Mouse (Mus musculus): ENCODE data around the gene Dph2. TPM values are rescaled to one million over a fixed set of nuclear protein-coding genes. Genes with fewer than 3 reads are reported as not detected.

Dph2 gene
- polyA plus RNA-seq (2012; rRNA removed), result 24.1 and 28.8 TPM in 2 replicates

DNA sequence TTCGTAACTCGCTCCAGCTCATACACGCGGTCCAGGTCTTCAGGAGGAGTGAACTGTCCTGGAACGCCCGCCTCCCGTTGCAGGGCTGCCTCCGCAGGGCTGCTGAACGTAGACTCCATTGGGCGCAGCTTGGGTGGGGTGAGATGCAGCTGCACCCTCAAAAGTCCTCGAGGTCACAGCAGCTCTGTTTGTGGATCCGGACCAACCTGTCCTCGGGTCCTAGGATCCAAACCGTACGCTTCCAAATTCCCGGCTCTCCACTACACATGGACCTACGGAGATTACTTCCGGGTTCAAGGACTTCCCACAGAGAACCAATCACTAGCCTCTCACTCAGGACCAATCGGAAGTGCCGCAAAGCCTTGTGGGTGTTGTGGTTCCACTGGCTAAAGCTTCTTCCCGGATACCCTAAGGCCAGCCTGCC, at the start of gene Dph2:
TSS of gene Dph2 (minus strand) at position 295 of the 424 bp plus-strand sequence.

GRCm38 (mm10) chr4:117929391-117929881, 37.6 kb upstream of the Dph2 start, which contains the start of gene Artn:
Gene Artn, minus strand, starts transcription at chr4:117929763.

DNA sequence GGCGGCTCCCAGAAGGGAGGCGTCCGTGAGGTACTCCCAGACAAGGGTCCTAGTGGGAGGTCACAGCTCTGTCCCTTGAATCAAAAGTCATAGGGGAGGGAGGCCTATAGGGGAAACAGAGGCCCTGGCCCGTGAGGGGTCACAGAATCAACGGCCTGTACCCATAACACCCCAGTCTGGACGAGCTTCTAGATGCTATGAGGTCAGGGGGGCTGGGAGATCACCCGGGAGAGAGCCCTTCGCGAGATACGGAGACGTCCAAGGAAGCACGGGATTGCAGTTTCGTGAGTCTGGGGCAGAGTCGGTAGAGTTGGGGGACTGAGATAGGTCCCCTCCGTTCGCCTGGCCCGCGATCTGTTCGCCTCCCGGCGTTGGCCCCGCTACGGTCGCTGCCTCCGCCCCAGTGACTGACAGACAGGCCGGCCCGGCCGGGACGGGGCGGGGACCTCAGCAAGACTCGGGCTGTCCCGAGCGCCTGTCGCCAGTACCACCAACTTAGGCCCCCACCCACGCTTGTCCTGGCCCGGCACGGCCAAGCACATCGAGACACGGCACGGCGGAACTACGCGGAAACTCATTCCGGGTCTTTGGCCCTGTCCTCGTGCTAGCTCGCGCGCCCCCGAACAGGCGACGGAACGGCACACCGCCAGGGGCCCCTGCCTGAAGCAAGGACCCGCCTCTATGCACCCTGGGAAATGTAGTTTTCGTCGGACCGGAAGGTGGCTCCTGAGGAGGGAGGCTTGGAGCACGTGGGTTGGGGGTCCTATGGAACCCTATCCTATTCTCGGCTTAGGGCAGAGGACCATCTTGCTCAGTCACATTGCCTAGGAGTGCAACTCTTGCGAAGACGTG, 23.0 kb upstream of the Dph2 start, which contains the start of gene Ipo13:
TSS of gene Ipo13 (minus strand) at position 409 of the 852 bp plus-strand sequence.

DNA sequence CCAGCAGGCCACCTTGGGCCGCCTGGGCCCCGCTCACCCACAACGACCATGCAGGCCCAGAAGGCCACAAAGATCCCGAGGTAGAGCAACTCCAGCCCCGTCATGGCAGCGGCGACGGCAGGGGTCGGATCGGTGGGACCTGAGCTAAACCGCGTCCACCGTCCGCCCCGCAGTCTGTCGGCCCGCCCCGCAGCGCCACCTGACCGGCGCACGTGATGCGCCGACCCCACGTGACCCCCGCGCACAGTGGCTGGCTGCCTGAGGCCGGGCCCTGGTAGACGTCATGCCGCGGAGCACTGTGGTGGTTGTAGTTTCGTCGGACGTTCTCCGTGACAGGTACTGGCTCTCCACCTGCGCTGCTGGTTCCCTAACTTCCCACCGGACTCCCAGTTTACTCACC, 4.7 kb downstream of the Dph2 start, which contains the start of gene Atp6v0b:
TSS of gene Atp6v0b (minus strand) at position 201 of the 400 bp plus-strand sequence.

DNA sequence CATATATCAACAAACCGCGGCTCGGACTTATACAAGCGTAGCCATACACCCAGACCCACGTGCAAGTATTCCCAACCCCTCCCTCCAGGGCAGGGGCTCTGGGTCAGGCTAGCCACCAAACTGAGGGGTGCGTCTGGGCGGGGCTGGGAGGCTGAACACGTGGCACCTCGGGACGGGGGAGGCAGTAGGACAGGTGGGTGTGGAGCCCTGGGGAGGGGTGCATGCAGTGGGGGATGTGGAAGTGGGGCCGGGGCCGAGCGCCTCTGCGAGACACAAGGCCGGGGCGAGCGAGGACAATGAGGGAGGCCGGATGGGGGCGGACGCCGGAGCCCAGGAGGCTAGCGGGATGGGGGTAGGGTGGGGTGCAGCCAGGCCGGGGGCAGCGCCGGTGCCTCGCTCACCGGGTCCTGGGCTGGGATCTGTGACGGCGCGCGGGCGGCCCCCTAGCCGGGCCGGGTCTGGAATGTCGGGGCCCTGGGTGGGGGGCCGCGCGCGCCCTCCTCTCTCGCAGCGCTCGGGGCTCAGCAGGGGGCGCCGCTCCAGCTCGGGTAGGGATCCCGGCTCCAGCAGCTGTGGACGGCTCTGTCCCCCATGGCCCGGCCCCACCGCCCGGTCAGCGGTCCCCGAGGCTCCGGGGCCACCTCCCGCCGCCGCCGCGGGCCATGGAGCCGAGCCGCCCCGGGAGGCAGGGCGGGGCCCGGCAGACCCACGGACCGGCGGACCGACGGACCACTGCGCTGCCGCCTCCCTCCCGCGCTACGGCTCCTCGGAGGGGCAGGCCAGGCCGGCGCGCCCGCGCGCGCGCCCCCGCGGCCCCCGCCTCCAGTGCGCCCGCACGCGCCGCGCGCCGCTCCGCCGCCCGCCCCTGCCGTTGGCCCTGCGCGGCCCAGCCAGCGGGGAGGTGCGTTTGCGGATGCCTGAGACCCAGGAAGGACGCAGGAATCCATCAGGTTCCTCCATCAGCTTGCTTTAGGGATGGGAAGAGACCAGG, 8.8 kb downstream of the Dph2 start, which contains the start of gene B4galt2:
TSS of gene B4galt2 (minus strand) at position 787 of the 991 bp plus-strand sequence.

GRCm38 (mm10) chr4:117872471-117872886, 19.4 kb downstream of the Dph2 start, which contains the start of gene Ccdc24:
Gene Ccdc24, minus strand, starts transcription at chr4:117872557.

Other genes starting within 250 kb of the Dph2 start
- 69.7 and 69.9 TPM in 2 replicates for gene Dmap1, start 209.8 kb downstream of the Dph2 start, polyA plus RNA-seq (2012; rRNA removed)
- gene Gm12845, start 167.6 kb downstream of the Dph2 start, polyA plus RNA-seq (2012; rRNA removed), result not detected in 2 replicates
- 0.02 TPM in 1 of 2 replicates, not detected in the other for gene Klf17, start 126.4 kb downstream of the Dph2 start, polyA plus RNA-seq (2012; rRNA removed)
- 18.3 and 27.1 TPM in 2 replicates for gene Slc6a9, start 57.5 kb downstream of the Dph2 start, polyA plus RNA-seq (2012; rRNA removed)
- gene Ccdc24, start 19.5 kb downstream of the Dph2 start, polyA plus RNA-seq (2012; rRNA removed), result 17.0 TPM in 2 replicates
- gene B4galt2, start 8.5 kb downstream of the Dph2 start, polyA plus RNA-seq (2012; rRNA removed), result 112 and 125 TPM in 2 replicates
- gene Atp6v0b, start 4.7 kb downstream of the Dph2 start, polyA plus RNA-seq (2012; rRNA removed), result 460 and 476 TPM in 2 replicates
- 96.5 and 99.8 TPM in 2 replicates for gene Ipo13, start 23.0 kb upstream of the Dph2 start, polyA plus RNA-seq (2012; rRNA removed)
- gene Artn, start 37.7 kb upstream of the Dph2 start, polyA plus RNA-seq (2012; rRNA removed), result 0.59 and 0.96 TPM in 2 replicates
- gene St3gal3, start 242.9 kb upstream of the Dph2 start, polyA plus RNA-seq (2012; rRNA removed), result 29.3 and 31.3 TPM in 2 replicates

Measured in central nervous system, embryonic 14 days (tissue).